Mouse (Mus musculus): Measurements from ENCODE around the gene Gjc1. TPM values are rescaled to one million over a fixed set of nuclear protein-coding genes. Genes with fewer than 3 reads are reported as not detected.

The Gjc1 gene
- polyA plus RNA-seq, 1 experiment from 2014 or later, result 46.6 TPM

DNA sequence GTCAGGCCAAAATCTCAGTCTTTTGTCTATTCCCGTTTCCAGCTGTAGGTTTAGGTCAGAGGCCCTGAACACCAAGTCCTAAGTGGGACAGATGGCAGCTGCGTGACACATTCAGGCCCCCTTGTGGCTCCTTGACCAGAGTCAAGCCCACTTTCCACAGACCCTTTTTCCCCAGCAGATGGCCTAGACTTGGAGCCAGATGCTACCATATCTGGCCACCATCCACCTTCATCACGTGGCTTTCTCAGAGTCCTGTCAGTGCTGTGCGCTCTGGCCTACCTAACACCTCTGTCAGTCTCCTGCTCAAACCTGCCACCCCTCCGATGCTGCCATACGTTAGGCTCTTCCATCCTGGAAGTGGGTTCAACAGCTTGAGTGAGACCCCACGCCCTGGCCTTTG, 64.1 kb downstream of the Gjc1 start:
- Histone ChIP-seq H3K4me1 (replicated peaks) (peaks cover 33% of the 10 kb centered on the region), H3K27me3 (peaks cover 4% of the 10 kb centered on the region; the same call in 1 of the 2 replicates), H3K9me3 (replicated peaks) (no peaks in the 10 kb centered on the region), H3K27ac (no peak overlapping the region), H3K36me3 (no peaks in the 10 kb centered on the region), H3K4me2 (no peak overlapping the region), H3K9ac (no peak overlapping the region), H3K4me3 (no peak overlapping the region)
- no peak for ATAC-seq (replicated peaks; ENCODE audit: insufficient number of reproducible peaks, insufficient read depth, low FRiP score, low read depth)
- WGBS, result 77% methylated on average over 7 of the region's 7 CpGs

DNA sequence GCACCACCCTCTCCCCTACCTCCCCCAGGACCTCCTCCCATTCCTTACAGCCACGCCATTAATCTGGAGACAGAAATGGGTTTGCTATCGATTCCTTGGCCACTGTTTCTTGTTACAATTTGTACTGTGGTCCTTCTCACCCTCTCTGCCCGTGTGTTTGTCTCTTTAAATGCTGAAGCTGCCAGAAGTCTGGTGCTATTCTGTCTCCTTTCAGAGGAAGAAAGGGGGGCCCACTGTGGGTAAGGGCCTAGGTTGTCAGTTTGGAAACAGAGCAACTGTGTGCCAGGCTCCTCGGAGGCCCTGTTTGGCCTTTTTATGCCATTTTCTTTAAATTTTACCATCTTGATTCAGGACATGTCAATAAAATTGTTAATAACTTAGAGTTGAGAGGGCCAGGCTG, 65.1 kb downstream of the Gjc1 start:
- Histone ChIP-seq H3K27ac (0 out of 2 replicates have a peak overlapping the region, but pooled peaks have one; percentile 10), H3K4me1 (replicated peaks) (peaks cover 24% of the 10 kb centered on the region), H3K9me3 (replicated peaks) (no peaks in the 10 kb centered on the region), H3K4me2 (peak overlapping the region; percentile 49), H3K36me3 (no peaks in the 10 kb centered on the region), H3K9ac (0 out of 2 replicates have a peak overlapping the region, but pooled peaks have one; percentile 34), H3K4me3 (0 out of 2 replicates have a peak overlapping the region, but pooled peaks have one; percentile 2), H3K27me3 (peaks cover 4% of the 10 kb centered on the region; the same call in 1 of the 2 replicates)
- no peak for ATAC-seq (replicated peaks; ENCODE audit: insufficient number of reproducible peaks, insufficient read depth, low FRiP score, low read depth)
- WGBS, result 39% methylated on average over 4 of the region's 4 CpGs

DNA sequence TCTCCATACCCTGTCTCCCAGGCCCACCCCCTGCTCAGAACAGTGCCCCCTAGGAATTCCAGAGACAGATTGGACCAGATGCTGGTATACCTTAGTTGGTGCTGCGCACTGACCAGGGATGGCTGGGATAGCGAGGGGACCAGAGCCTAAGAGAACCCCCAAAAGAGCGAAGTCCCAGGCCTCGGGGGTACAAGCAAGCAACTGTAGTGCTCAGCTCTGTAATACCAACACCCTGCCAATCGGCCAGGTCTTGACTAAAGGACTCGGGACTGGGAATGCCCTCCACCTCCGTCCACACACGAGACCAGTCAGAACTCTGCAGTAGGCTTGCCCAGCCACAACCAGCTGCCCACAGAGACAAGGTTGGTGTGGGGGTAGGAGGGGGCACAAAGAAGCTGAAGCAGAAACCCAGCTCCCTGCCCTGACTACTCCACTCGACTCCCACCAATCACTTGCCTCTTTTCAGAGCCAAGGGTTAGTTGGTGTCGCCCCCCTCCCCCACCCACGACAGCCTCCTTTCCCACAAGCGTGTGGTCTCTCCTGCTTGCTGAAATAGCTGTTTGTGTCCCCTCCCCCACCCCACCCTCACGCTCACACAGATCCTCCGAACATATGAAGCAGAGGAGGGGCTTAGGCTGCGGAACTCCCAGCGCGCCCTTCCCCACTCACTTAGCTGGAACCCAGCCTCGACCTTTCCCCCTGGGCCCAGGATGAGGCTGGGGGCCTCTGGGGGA, 65.7 kb downstream of the Gjc1 start:
- Histone ChIP-seq H3K9me3 (replicated peaks) (no peaks in the 10 kb centered on the region), H3K4me1 (replicated peaks) (peaks cover 20% of the 10 kb centered on the region), H3K27ac (0 out of 2 replicates have a peak overlapping the region, but pooled peaks have one; percentile 10), H3K9ac (0 out of 2 replicates have a peak overlapping the region, but pooled peaks have one; percentile 34), H3K4me3 (0 out of 2 replicates have a peak overlapping the region, but pooled peaks have one; percentile 2), H3K27me3 (peaks cover 4% of the 10 kb centered on the region; the same call in 1 of the 2 replicates), H3K4me2 (peak overlapping the region; percentile 49), H3K36me3 (no peaks in the 10 kb centered on the region)
- WGBS, result 48% methylated on average over 18 of the region's 18 CpGs
- peak; percentile 42; the same call in 1 of the 2 replicates for ATAC-seq (replicated peaks; ENCODE audit: insufficient number of reproducible peaks, insufficient read depth, low FRiP score, low read depth)

- peaks cover 4% of the 10 kb centered on the region; the same call in 1 of the 2 replicates for H3K27me3 ChIP-seq
- no peak overlapping the region for H3K9ac ChIP-seq
- WGBS, result 70% methylated on average over 13 of the region's 13 CpGs
- H3K4me2 ChIP-seq, result no peak overlapping the region
- H3K36me3 ChIP-seq, result no peaks in the 10 kb centered on the region
- no peak overlapping the region for H3K4me3 ChIP-seq
- H3K9me3 ChIP-seq (replicated peaks), result no peaks in the 10 kb centered on the region
- no peak for ATAC-seq (replicated peaks; ENCODE audit: insufficient number of reproducible peaks, insufficient read depth, low FRiP score, low read depth)
- no peak overlapping the region for H3K27ac ChIP-seq
- peaks cover 20% of the 10 kb centered on the region for H3K4me1 ChIP-seq (replicated peaks)
These were observed 66.5 kb downstream of the Gjc1 start for GRCm38 (mm10) chr11:102752896-102753590.

- ATAC-seq (replicated peaks; ENCODE audit: insufficient number of reproducible peaks, insufficient read depth, low FRiP score, low read depth), result no peak
- Histone ChIP-seq H3K27me3 (peaks cover 4% of the 10 kb centered on the region; the same call in 1 of the 2 replicates), H3K9me3 (replicated peaks) (no peaks in the 10 kb centered on the region), H3K4me1 (replicated peaks) (peaks cover 14% of the 10 kb centered on the region), H3K4me2 (no peak overlapping the region), H3K4me3 (no peak overlapping the region), H3K27ac (no peak overlapping the region), H3K36me3 (no peaks in the 10 kb centered on the region), H3K9ac (no peak overlapping the region)
- WGBS, result 81% methylated on average over 2 of the region's 2 CpGs
These were observed 69.8 kb downstream of the Gjc1 start for GRCm38 (mm10) chr11:102749712-102750111.

Other genes starting within 250 kb of the Gjc1 start
- gene Gm11627, start 240.2 kb downstream of the Gjc1 start, polyA plus RNA-seq (2015; fragmentation: Nextera tagmentation; extraction: Ambion mirVana), result 9.7 and 13.7 TPM in 2 replicates
- 15.1 and 20.4 TPM in 2 replicates for gene Fzd2, start 215.3 kb downstream of the Gjc1 start, polyA plus RNA-seq (2015; fragmentation: Nextera tagmentation; extraction: Ambion mirVana)
- 0.45 and 0.57 TPM in 2 replicates for gene Meioc, start 156.0 kb downstream of the Gjc1 start, polyA plus RNA-seq (2015; fragmentation: Nextera tagmentation; extraction: Ambion mirVana)
- 30.7 and 33.9 TPM in 2 replicates for gene Ccdc43, start 121.9 kb downstream of the Gjc1 start, polyA plus RNA-seq (2015; fragmentation: Nextera tagmentation; extraction: Ambion mirVana)
- 5.5 and 6.7 TPM in 2 replicates for gene Adam11, start 58.3 kb downstream of the Gjc1 start, polyA plus RNA-seq (2015; fragmentation: Nextera tagmentation; extraction: Ambion mirVana)
- 3.3 and 4.3 TPM in 2 replicates for gene Higd1b, start 16.1 kb upstream of the Gjc1 start, polyA plus RNA-seq (2015; fragmentation: Nextera tagmentation; extraction: Ambion mirVana)
- 90.7 and 120 TPM in 2 replicates for gene Eftud2, start 61.3 kb upstream of the Gjc1 start, polyA plus RNA-seq (2015; fragmentation: Nextera tagmentation; extraction: Ambion mirVana)
- 0.55 and 0.84 TPM in 2 replicates for gene Ccdc103, start 61.5 kb upstream of the Gjc1 start, polyA plus RNA-seq (2015; fragmentation: Nextera tagmentation; extraction: Ambion mirVana)
- gene Fam187a, start 65.5 kb upstream of the Gjc1 start, polyA plus RNA-seq (2015; fragmentation: Nextera tagmentation; extraction: Ambion mirVana), result not detected in 2 replicates
- 0.11 and 0.44 TPM in 2 replicates for gene Gfap, start 81.2 kb upstream of the Gjc1 start, polyA plus RNA-seq (2015; fragmentation: Nextera tagmentation; extraction: Ambion mirVana)
- gene Kif18b, start 105.4 kb upstream of the Gjc1 start, polyA plus RNA-seq (2015; fragmentation: Nextera tagmentation; extraction: Ambion mirVana), result 5.2 and 7.9 TPM in 2 replicates
- gene C1ql1, start 127.0 kb upstream of the Gjc1 start, polyA plus RNA-seq (2015; fragmentation: Nextera tagmentation; extraction: Ambion mirVana), result 0.47 and 0.61 TPM in 2 replicates
- gene Nmt1, start 208.5 kb upstream of the Gjc1 start, polyA plus RNA-seq (2015; fragmentation: Nextera tagmentation; extraction: Ambion mirVana), result 39.1 and 47.8 TPM in 2 replicates
- 64.8 and 89.4 TPM in 2 replicates for gene Dcakd, start 208.6 kb upstream of the Gjc1 start, polyA plus RNA-seq (2015; fragmentation: Nextera tagmentation; extraction: Ambion mirVana)

All from heart, embryonic 15.5 days (tissue).